Mouse (Mus musculus): Measurements from ENCODE around the gene Men1. TPM values are rescaled to one million over a fixed set of nuclear protein-coding genes. Genes with fewer than 3 reads are reported as not detected.

Men1 gene
- polyA plus RNA-seq, 1 experiment from 2014 or later: 71.4 TPM

- Histone ChIP-seq H3K9ac (ENCODE audit: low read depth, low read length) (no peak overlapping the region), H3K27me3 (ENCODE audit: control insufficient read depth, insufficient read depth, low read depth, low read length) (no peaks in the 10 kb centered on the region), H3K9me3 (replicated peaks; ENCODE audit: control insufficient read depth, low read length, poor library complexity, severe bottlenecking) (no peaks in the 10 kb centered on the region), H3K4me1 (ENCODE audit: control insufficient read depth, insufficient read depth, low read length) (no peaks in the 10 kb centered on the region), H3K27ac (ENCODE audit: low read length) (no peak overlapping the region), H3K4me3 (ENCODE audit: low read depth, low read length) (no peak overlapping the region), H3K4me2 (ENCODE audit: low read length) (no peak overlapping the region), H3K36me3 (ENCODE audit: control insufficient read depth, insufficient read depth, low read length) (peaks cover 40% of the 10 kb centered on the region)
- ATAC-seq: no peak
- WGBS: 53% methylated on average over 14 of the region's 14 CpGs
These were observed 14.6 kb downstream of the Men1 start for GRCm38 (mm10) chr19:6349215-6349983.

DNA sequence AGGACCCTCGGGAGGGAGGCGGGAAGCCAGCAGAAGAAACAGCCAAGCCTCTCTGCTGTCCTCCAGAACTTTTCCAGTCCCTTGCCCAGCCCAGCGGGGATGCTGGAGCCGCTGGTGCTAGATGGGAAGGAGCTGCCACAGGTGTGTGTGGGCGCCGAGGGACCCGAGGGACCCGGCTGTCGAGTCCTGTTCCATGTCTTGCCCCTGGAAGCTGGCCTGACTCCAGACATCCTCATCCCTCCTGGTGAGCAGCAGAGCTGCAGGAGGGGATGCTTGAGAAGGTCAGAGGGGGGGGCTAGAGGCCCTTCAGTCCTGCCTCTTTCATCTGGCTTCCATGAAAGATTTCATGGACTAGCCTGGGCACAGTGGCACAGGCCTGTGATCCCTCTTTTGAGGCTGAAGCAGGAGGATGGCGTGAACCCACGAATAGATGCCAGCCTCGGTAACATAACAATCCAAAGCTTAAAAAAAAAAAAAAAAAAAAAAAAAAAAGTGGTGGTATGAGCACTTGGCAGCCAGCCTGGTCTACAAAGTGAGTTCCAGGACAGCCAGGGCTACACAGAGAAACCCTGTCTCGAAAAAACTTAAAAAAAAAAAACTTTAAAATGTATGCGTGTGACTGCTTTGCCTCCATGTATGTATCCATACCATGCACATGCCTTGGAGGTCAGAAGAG lies 16.8 kb downstream of the Men1 start:
- no peaks in the 10 kb centered on the region for H3K27me3 ChIP-seq (ENCODE audit: control insufficient read depth, insufficient read depth, low read depth, low read length)
- H3K27ac ChIP-seq (ENCODE audit: low read length): no peak overlapping the region
- no peaks in the 10 kb centered on the region for H3K9me3 ChIP-seq (replicated peaks; ENCODE audit: control insufficient read depth, low read length, poor library complexity, severe bottlenecking)
- H3K4me1 ChIP-seq (ENCODE audit: control insufficient read depth, insufficient read depth, low read length): no peaks in the 10 kb centered on the region
- WGBS: 65% methylated on average over 14 of the region's 14 CpGs
- H3K36me3 ChIP-seq (ENCODE audit: control insufficient read depth, insufficient read depth, low read length): peaks cover 22% of the 10 kb centered on the region
- no peak overlapping the region for H3K4me3 ChIP-seq (ENCODE audit: low read depth, low read length)
- H3K9ac ChIP-seq (ENCODE audit: low read depth, low read length): no peak overlapping the region
- no peak overlapping the region for H3K4me2 ChIP-seq (ENCODE audit: low read length)
- no peak for ATAC-seq

DNA sequence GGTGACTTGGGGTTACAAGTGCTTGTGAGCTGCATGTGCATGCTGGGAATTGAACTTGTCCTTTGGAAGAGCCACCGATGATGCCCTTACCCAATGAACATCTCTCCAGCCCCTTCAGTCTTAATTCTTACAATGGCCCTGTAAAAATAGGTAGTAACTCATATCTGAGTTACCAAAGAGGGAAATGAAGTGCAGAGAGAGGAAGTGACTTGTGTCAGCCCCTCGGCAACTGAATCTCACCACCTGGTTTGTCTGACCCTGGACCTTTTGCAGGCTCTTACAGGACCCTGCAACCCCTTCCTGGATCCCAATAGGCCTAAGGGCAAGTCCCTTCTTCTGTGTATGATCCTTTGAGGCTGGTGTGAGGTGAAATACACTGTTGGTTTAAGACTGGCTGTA lies 17.3 kb downstream of the Men1 start:
- H3K9ac ChIP-seq (ENCODE audit: low read depth, low read length): no peak overlapping the region
- 93% methylated on average over 2 of the region's 2 CpGs for WGBS
- no peak for ATAC-seq
- no peak overlapping the region for H3K4me3 ChIP-seq (ENCODE audit: low read depth, low read length)
- peaks cover 16% of the 10 kb centered on the region; the same call in 1 of the 2 replicates for H3K36me3 ChIP-seq (ENCODE audit: control insufficient read depth, insufficient read depth, low read length)
- H3K4me2 ChIP-seq (ENCODE audit: low read length): no peak overlapping the region
- H3K27me3 ChIP-seq (ENCODE audit: control insufficient read depth, insufficient read depth, low read depth, low read length): no peaks in the 10 kb centered on the region
- no peaks in the 10 kb centered on the region for H3K9me3 ChIP-seq (replicated peaks; ENCODE audit: control insufficient read depth, low read length, poor library complexity, severe bottlenecking)
- H3K27ac ChIP-seq (ENCODE audit: low read length): no peak overlapping the region
- no peaks in the 10 kb centered on the region for H3K4me1 ChIP-seq (ENCODE audit: control insufficient read depth, insufficient read depth, low read length)

GRCm38 (mm10) chr19:6354030-6354429 lies 19.3 kb downstream of the Men1 start:
- Histone ChIP-seq H3K4me1 (ENCODE audit: control insufficient read depth, insufficient read depth, low read length) (no peaks in the 10 kb centered on the region), H3K9me3 (replicated peaks; ENCODE audit: control insufficient read depth, low read length, poor library complexity, severe bottlenecking) (no peaks in the 10 kb centered on the region), H3K9ac (ENCODE audit: low read depth, low read length) (no peak overlapping the region), H3K4me3 (ENCODE audit: low read depth, low read length) (no peak overlapping the region), H3K27ac (ENCODE audit: low read length) (no peak overlapping the region), H3K27me3 (ENCODE audit: control insufficient read depth, insufficient read depth, low read depth, low read length) (no peaks in the 10 kb centered on the region), H3K4me2 (ENCODE audit: low read length) (no peak overlapping the region), H3K36me3 (ENCODE audit: control insufficient read depth, insufficient read depth, low read length) (peaks cover 11% of the 10 kb centered on the region; the same call in 1 of the 2 replicates)
- no peak for ATAC-seq
- 74% methylated on average over 7 of the region's 7 CpGs for WGBS

DNA sequence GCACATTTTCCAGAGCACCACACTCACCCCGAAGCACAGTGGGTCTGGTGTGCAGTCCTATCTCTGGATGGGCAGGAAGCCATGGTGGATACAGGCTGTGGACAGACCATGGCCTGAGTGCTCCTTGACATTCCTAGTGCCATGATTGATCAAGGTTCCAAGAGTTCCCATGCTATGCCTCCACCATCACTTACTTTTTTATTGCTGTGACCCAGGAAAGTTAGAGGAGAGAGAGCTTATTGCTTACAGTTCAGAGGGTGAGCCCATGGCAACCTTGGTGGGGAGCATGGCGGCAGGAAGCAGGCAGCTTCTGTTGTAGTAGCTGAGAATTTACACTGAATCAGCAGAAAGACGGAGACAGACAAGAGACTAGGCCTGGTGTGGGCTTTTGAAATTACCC lies 26.5 kb downstream of the Men1 start:
- H3K27me3 ChIP-seq (ENCODE audit: control insufficient read depth, insufficient read depth, low read depth, low read length): no peaks in the 10 kb centered on the region
- no peak overlapping the region for H3K4me3 ChIP-seq (ENCODE audit: low read depth, low read length)
- peaks cover 9% of the 10 kb centered on the region for H3K36me3 ChIP-seq (ENCODE audit: control insufficient read depth, insufficient read depth, low read length)
- no peak overlapping the region for H3K4me2 ChIP-seq (ENCODE audit: low read length)
- H3K27ac ChIP-seq (ENCODE audit: low read length): no peak overlapping the region
- peaks cover 21% of the 10 kb centered on the region for H3K4me1 ChIP-seq (ENCODE audit: control insufficient read depth, insufficient read depth, low read length)
- H3K9ac ChIP-seq (ENCODE audit: low read depth, low read length): no peak overlapping the region
- 99% methylated on average over 3 of the region's 3 CpGs for WGBS
- H3K9me3 ChIP-seq (replicated peaks; ENCODE audit: control insufficient read depth, low read length, poor library complexity, severe bottlenecking): no peaks in the 10 kb centered on the region
- no peak for ATAC-seq

DNA sequence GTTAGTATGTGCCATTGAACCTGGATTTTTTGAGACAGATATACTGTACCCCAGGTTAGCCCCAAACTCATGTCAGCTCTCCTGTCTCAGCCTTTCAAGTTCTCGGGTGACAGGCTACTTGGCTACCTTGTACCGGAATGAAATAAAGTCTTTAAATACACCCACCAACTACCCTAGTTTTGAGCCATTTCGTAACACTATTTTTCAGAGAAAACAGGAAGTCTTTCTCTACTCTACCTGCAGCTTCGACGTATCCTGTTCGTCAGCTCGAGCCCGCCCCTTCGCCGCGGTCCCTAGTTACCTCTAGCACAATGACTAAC lies 28.3 kb downstream of the Men1 start:
- peak overlapping the region; percentile 99 for H3K27ac ChIP-seq (ENCODE audit: low read length)
- H3K4me1 ChIP-seq (ENCODE audit: control insufficient read depth, insufficient read depth, low read length): peaks cover 27% of the 10 kb centered on the region
- no peaks in the 10 kb centered on the region for H3K27me3 ChIP-seq (ENCODE audit: control insufficient read depth, insufficient read depth, low read depth, low read length)
- H3K9ac ChIP-seq (ENCODE audit: low read depth, low read length): peak overlapping the region; percentile 51
- H3K36me3 ChIP-seq (ENCODE audit: control insufficient read depth, insufficient read depth, low read length): peaks cover 18% of the 10 kb centered on the region
- peak overlapping the region; percentile 58 for H3K4me2 ChIP-seq (ENCODE audit: low read length)
- H3K9me3 ChIP-seq (replicated peaks; ENCODE audit: control insufficient read depth, low read length, poor library complexity, severe bottlenecking): no peaks in the 10 kb centered on the region
- 0% methylated on average over 11 of the region's 11 CpGs for WGBS
- peak overlapping the region; percentile 100 for H3K4me3 ChIP-seq (ENCODE audit: low read depth, low read length)
- no peak for ATAC-seq

DNA sequence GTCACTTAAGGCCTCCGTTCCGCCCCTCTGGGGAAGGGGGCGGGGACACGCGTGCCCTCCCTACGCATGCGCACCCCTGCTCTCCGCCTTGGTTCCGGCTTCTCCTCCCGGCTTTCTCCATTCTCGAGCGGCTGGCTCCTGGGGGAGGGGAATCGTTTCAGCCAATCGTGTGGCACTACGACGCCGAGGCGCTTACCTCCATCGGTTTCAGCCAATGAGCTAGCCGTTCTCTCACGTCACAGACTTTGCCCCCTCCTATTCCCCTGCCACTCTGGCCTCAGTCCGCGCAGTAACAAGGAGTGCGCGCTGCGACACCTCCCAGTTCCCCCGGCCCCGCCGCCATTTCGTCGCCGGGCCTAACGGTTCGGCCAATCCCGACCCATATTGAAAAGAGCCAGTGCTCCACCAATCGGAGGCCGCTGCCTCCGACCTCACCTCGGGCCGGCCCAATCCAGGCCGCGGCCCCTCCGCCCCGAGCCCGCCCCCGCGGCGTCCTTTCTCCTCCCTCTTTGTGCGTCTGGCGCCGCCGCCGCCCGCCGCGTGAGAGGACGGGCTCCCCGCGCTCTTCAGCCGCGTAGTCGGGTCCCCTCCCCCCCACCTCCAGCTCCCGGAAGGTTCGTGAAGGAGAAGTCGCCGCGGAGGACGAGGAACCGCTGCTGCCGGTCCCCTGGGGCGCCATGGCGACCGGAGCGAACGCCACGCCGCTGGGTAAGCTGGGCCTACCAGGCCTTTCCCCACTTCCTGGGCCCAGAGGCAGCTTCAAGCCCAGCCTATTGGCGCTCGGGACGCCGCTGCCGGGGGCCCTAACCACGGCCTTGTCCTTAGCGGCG lies 28.8 kb downstream of the Men1 start, which contains the start of gene Sf1:
Gene Sf1 (plus strand): TSS at position 280 of the 830 bp plus-strand sequence.
- Histone ChIP-seq H3K27me3 (ENCODE audit: control insufficient read depth, insufficient read depth, low read depth, low read length) (no peaks in the 10 kb centered on the region), H3K9me3 (replicated peaks; ENCODE audit: control insufficient read depth, low read length, poor library complexity, severe bottlenecking) (no peaks in the 10 kb centered on the region), H3K4me1 (ENCODE audit: control insufficient read depth, insufficient read depth, low read length) (peaks cover 27% of the 10 kb centered on the region), H3K9ac (ENCODE audit: low read depth, low read length) (peak within 1 kb of the TSS; percentile 99), H3K4me3 (ENCODE audit: low read depth, low read length) (peak within 1 kb of the TSS; percentile 100), H3K36me3 (ENCODE audit: control insufficient read depth, insufficient read depth, low read length) (peaks cover 19% of the 10 kb centered on the region), H3K4me2 (ENCODE audit: low read length) (peak within 1 kb of the TSS; percentile 87), H3K27ac (ENCODE audit: low read length) (peak within 1 kb of the TSS; percentile 99)
- WGBS: under 1% methylated on average over 72 of the region's 85 CpGs
- ATAC-seq: peak; percentile 99

DNA sequence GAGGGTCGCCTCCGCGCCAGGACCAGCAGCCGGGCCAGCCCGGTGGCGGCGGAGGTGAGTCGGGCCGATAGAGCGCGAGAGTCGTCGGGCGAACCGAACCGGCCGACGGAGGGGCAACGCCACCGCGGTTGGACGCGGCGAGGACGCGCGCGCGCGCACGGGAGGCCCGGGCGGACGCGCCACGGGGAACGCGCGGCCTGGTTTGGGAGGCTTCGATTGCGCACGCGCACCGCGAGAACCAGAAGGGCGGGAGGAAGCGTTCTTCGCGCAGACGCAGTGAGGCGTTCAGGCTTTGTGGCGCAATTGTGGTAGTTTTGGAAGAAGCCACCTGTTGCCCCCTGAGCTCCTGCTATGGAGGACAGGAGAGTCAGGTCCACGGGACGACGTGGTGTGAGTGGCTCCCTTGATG lies 29.5 kb downstream of the Men1 start:
- peak overlapping the region; percentile 87 for H3K4me2 ChIP-seq (ENCODE audit: low read length)
- peak overlapping the region; percentile 99 for H3K9ac ChIP-seq (ENCODE audit: low read depth, low read length)
- no peak for ATAC-seq
- peak overlapping the region; percentile 100 for H3K4me3 ChIP-seq (ENCODE audit: low read depth, low read length)
- WGBS: 1% methylated on average over 38 of the region's 55 CpGs
- H3K27ac ChIP-seq (ENCODE audit: low read length): peak overlapping the region; percentile 99
- peaks cover 22% of the 10 kb centered on the region for H3K36me3 ChIP-seq (ENCODE audit: control insufficient read depth, insufficient read depth, low read length)
- H3K9me3 ChIP-seq (replicated peaks; ENCODE audit: control insufficient read depth, low read length, poor library complexity, severe bottlenecking): no peaks in the 10 kb centered on the region
- H3K4me1 ChIP-seq (ENCODE audit: control insufficient read depth, insufficient read depth, low read length): peaks cover 27% of the 10 kb centered on the region
- H3K27me3 ChIP-seq (ENCODE audit: control insufficient read depth, insufficient read depth, low read depth, low read length): no peaks in the 10 kb centered on the region
